Mouse (Mus musculus) neural tube, embryonic 11.5 days (tissue): ENCODE measurements around the gene Sucla2. TPM values are rescaled to one million over a fixed set of nuclear protein-coding genes. Genes with fewer than 3 reads are reported as not detected.
"Not testable (repeated sequence)": the region's sequence is repeated elsewhere in the genome, so short reads cannot be mapped to it uniquely, and the experiment has no call there.

Source experiments
- ATAC-seq: fragments of 200-750 bp; cut with Nextera tagmentation; 2 replicates; pipeline ENCODE4 v1.8.0; 2017; ENCODE audit warnings: moderate number of reproducible peaks, mild to moderate bottlenecking, moderate TSS enrichment, moderate library complexity; ENCODE audit not compliant: insufficient read depth, low FRiP score, low TSS enrichment
- DNase-seq: peaks from one replicate; pipeline ENCODE4 v3.0.0-alpha.2; 2015; ENCODE audit warnings: low spot score
- H3K27ac ChIP-seq: fragments of 300-500 bp; sonication (generic); 2 replicates; pipeline ENCODE4 v1.5.1; 2014; ENCODE audit warnings: low read depth, mild to moderate bottlenecking, low read length
- H3K27me3 ChIP-seq: fragments of 300-500 bp; sonication (generic); 2 replicates; pipeline ENCODE4 v1.6.1; 2014; ENCODE audit warnings: mild to moderate bottlenecking, low read length, mixed read lengths; ENCODE audit not compliant: control insufficient read depth, insufficient read depth
- H3K36me3 ChIP-seq: fragments of 300-500 bp; sonication (generic); 2 replicates; pipeline ENCODE4 v1.6.1; 2014; ENCODE audit warnings: mild to moderate bottlenecking, low read length, moderate library complexity, mixed read lengths; ENCODE audit not compliant: control insufficient read depth, insufficient read depth
- H3K4me1 ChIP-seq: fragments of 300-500 bp; sonication (generic); 2 replicates; pipeline ENCODE4 v1.6.1; 2014; ENCODE audit warnings: low read length, mixed read lengths; ENCODE audit not compliant: control insufficient read depth, insufficient read depth
- H3K4me2 ChIP-seq: fragments of 300-500 bp; sonication (generic); 2 replicates; pipeline ENCODE4 v1.6.1; 2014; ENCODE audit warnings: low read depth, mild to moderate bottlenecking, moderate library complexity
- H3K4me3 ChIP-seq: fragments of 300-500 bp; sonication (generic); 2 replicates; pipeline ENCODE4 v1.5.1; 2014; ENCODE audit warnings: low read depth, low read length
- H3K9ac ChIP-seq: fragments of 300-500 bp; sonication (generic); 2 replicates; pipeline ENCODE4 v1.6.1; 2014; ENCODE audit warnings: mild to moderate bottlenecking, low read length
- H3K9me3 ChIP-seq: fragments of 300-500 bp; sonication (generic); 2 replicates; pipeline ENCODE4 v1.6.1; 2016; ENCODE audit warnings: low read length; ENCODE audit not compliant: control insufficient read depth
- whole genome bisulfite sequencing: fragments of 180-500 bp; shearing (Covaris S2); extraction: QIAGEN DNeasy Blood & Tissue Kit; methylation state at CpG from one replicate; pipeline ENCODE4 v1.1.7; 2014; 5-methylcytosine and 5-hydroxymethylcytosine counted together
- polyA plus RNA-seq: library from polyadenylated mRNA; unstranded; fragments of >200 nt; fragmentation: Nextera tagmentation; extraction: Ambion mirVana; gene quantifications from 2 replicates; pipeline ENCODE4 v1.2.1, GENCODE M21; 2014

Sucla2 gene
- polyA plus RNA-seq, 1 experiment from 2014 or later: 112 TPM

GRCm38 (mm10) chr14:73571143-73571542 lies 46.0 kb downstream of the Sucla2 start:
- Histone ChIP-seq H3K36me3 (peaks cover 4% of the 10 kb centered on the region), H3K4me3 (no peak overlapping the region), H3K27ac (no peak overlapping the region), H3K4me2 (no peak overlapping the region), H3K9me3 (no peaks in the 10 kb centered on the region), H3K9ac (no peak overlapping the region), H3K4me1 (no peaks in the 10 kb centered on the region), H3K27me3 (no peaks in the 10 kb centered on the region)
- ATAC-seq: no peak
- DNase-seq: no peak
- 93% methylated on average over 4 of the region's 4 CpGs for WGBS

GRCm38 (mm10) chr14:73574053-73574452 lies 48.9 kb downstream of the Sucla2 start:
- Histone ChIP-seq H3K9ac (no peak overlapping the region), H3K36me3 (peaks cover 4% of the 10 kb centered on the region), H3K27me3 (no peaks in the 10 kb centered on the region), H3K27ac (no peak overlapping the region), H3K4me2 (no peak overlapping the region), H3K4me1 (no peaks in the 10 kb centered on the region), H3K9me3 (no peaks in the 10 kb centered on the region), H3K4me3 (no peak overlapping the region)
- ATAC-seq (no peak), DNase-seq (no peak)
- WGBS: 95% methylated on average over 5 of the region's 5 CpGs

- Histone ChIP-seq H3K27me3 (no peaks in the 10 kb centered on the region), H3K9ac (no peak overlapping the region), H3K36me3 (peaks cover 4% of the 10 kb centered on the region), H3K27ac (no peak overlapping the region), H3K4me1 (no peaks in the 10 kb centered on the region), H3K4me3 (no peak overlapping the region), H3K4me2 (no peak overlapping the region), H3K9me3 (no peaks in the 10 kb centered on the region)
- ATAC-seq: no peak
- DNase-seq: no peak
Measured at GRCm38 (mm10) chr14:73576336-73576735, 51.2 kb downstream of the Sucla2 start.

GRCm38 (mm10) chr14:73588080-73588479 lies 63.0 kb downstream of the Sucla2 start:
- ATAC-seq (no peak), DNase-seq (no peak)
- 66% methylated on average over 1 of the region's 1 CpGs for WGBS
- Histone ChIP-seq H3K9ac (no peak overlapping the region), H3K27me3 (no peaks in the 10 kb centered on the region), H3K9me3 (no peaks in the 10 kb centered on the region), H3K36me3 (0 out of 2 replicates have a peak, but pooled peaks cover under 1% of the 10 kb centered on the region), H3K4me3 (no peak overlapping the region), H3K4me1 (no peaks in the 10 kb centered on the region), H3K4me2 (no peak overlapping the region), H3K27ac (no peak overlapping the region)

- WGBS: 91% methylated on average over 1 of the region's 1 CpGs
- Histone ChIP-seq H3K27ac (no peak overlapping the region), H3K4me1 (no peaks in the 10 kb centered on the region), H3K9me3 (no peaks in the 10 kb centered on the region), H3K4me3 (no peak overlapping the region), H3K9ac (no peak overlapping the region), H3K36me3 (no peaks in the 10 kb centered on the region), H3K27me3 (no peaks in the 10 kb centered on the region), H3K4me2 (no peak overlapping the region)
- DNase-seq (no peak), ATAC-seq (no peak)
Measured at GRCm38 (mm10) chr14:73592166-73592565, 67.0 kb downstream of the Sucla2 start.

- no peak for DNase-seq
- H3K4me1 ChIP-seq: no peaks in the 10 kb centered on the region
- H3K9me3 ChIP-seq: no peaks in the 10 kb centered on the region
- H3K9ac ChIP-seq: no peak overlapping the region
- H3K27me3 ChIP-seq: no peaks in the 10 kb centered on the region
- no peak overlapping the region for H3K4me3 ChIP-seq
- no peak overlapping the region for H3K27ac ChIP-seq
- 80% methylated on average over 8 of the region's 8 CpGs for WGBS
- ATAC-seq: no peak
- H3K36me3 ChIP-seq: peaks cover 2% of the 10 kb centered on the region
- no peak overlapping the region for H3K4me2 ChIP-seq
Measured at GRCm38 (mm10) chr14:73599720-73600119, 74.6 kb downstream of the Sucla2 start.

- 58% methylated on average over 4 of the region's 4 CpGs for WGBS
- Histone ChIP-seq H3K9ac (no peak overlapping the region), H3K27ac (no peak overlapping the region), H3K4me1 (no peaks in the 10 kb centered on the region), H3K4me2 (no peak overlapping the region), H3K36me3 (peaks cover 3% of the 10 kb centered on the region; the same call in 1 of the 2 replicates), H3K9me3 (no peaks in the 10 kb centered on the region), H3K4me3 (no peak overlapping the region), H3K27me3 (no peaks in the 10 kb centered on the region)
- no peak for DNase-seq
- ATAC-seq: no peak
Measured at GRCm38 (mm10) chr14:73607732-73608131, 82.6 kb downstream of the Sucla2 start.

- no peak for ATAC-seq
Measured at GRCm38 (mm10) chr14:73608668-73609481, 83.8 kb downstream of the Sucla2 start.

GRCm38 (mm10) chr14:73614961-73615360 lies 89.8 kb downstream of the Sucla2 start:
- H3K9me3 ChIP-seq, H3K27ac ChIP-seq, H3K4me3 ChIP-seq, ATAC-seq, H3K4me1 ChIP-seq, H3K9ac ChIP-seq, H3K27me3 ChIP-seq, H3K36me3 ChIP-seq, H3K4me2 ChIP-seq, DNase-seq: not testable (repeated sequence)
- WGBS: 79% methylated on average over 1 of the region's 1 CpGs

More at GRCm38 (mm10) chr14:73608668-73609481, 83.8 kb downstream of the Sucla2 start:
- H3K27me3 ChIP-seq: no peaks in the 10 kb centered on the region
- DNase-seq: no peak
- H3K4me2 ChIP-seq: no peak overlapping the region
- H3K4me3 ChIP-seq: no peak overlapping the region
- WGBS: 42% methylated on average over 11 of the region's 11 CpGs
- H3K36me3 ChIP-seq: 0 out of 2 replicates have a peak, but pooled peaks cover 2% of the 10 kb centered on the region
- H3K9me3 ChIP-seq: no peaks in the 10 kb centered on the region
- H3K9ac ChIP-seq: no peak overlapping the region
- no peak overlapping the region for H3K27ac ChIP-seq
- no peaks in the 10 kb centered on the region for H3K4me1 ChIP-seq
